Mouse (Mus musculus) erythroblast, embryonic 14.5 days (primary cell): ENCODE results near the gene Krt79. TPM values are rescaled to one million over a fixed set of nuclear protein-coding genes. Genes with fewer than 3 reads are reported as not detected.

Source experiments
- H3K27me3 ChIP-seq: 2 replicates; pipeline ENCODE4 v1.6.1; 2012; ENCODE audit warnings: inconsistent platforms; ENCODE audit not compliant: control insufficient read depth
- H3K36me3 ChIP-seq: 2 replicates; pipeline ENCODE4 v1.6.1; 2012; ENCODE audit warnings: mild to moderate bottlenecking, inconsistent platforms; ENCODE audit not compliant: control insufficient read depth
- H3K4me1 ChIP-seq: 2 replicates; pipeline ENCODE4 v1.6.1; 2012; ENCODE audit warnings: inconsistent platforms; ENCODE audit not compliant: control insufficient read depth
- H3K4me3 ChIP-seq: replicated peaks from 2 replicates; pipeline ENCODE3; 2012; ENCODE audit warnings: moderate library complexity, mild to moderate bottlenecking, inconsistent platforms
- H3K9me3 ChIP-seq: 2 replicates; pipeline ENCODE4 v1.6.1; 2012; ENCODE audit warnings: low read length, inconsistent platforms, mixed read lengths; ENCODE audit not compliant: control insufficient read depth
- GATA1 ChIP-seq: IDR thresholded peaks from 2 replicates; pipeline ENCODE4 v1.6.1; 2012; ENCODE audit warnings: low read length, inconsistent platforms, mixed read lengths
- TAL1 ChIP-seq: IDR thresholded peaks from 3 replicates; pipeline ENCODE4 v1.6.1; 2012; ENCODE audit warnings: low read length, inconsistent platforms, mixed read lengths
- polyA plus RNA-seq: library from polyadenylated mRNA; stranded (reverse); fragments of >175 nt; gene quantifications from 2 replicates; pipeline ENCODE4 v1.2.3, GENCODE M21; 2012

Gene Krt79
- polyA plus RNA-seq, 1 experiment = not detected

DNA sequence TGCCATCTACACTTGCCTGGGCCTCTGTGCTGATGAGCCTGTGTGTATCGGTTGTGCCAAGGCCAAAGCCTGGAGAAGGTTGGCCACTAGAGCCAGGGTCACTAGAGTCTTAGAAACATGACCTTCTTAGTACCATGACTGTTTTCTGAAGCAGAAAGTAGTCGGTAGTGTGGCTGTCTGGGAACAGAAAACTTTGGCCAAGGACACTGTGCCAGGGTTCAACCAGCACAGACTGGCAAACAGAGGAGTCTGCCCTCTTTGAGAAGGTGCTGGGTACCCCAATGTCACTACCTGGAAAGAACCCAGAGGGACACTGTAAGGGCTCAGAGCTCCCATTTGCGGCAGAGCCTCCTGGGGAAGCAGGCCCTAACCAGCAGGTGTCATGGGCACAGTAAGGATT lies 36.5 kb upstream of the Krt79 start:
- Histone ChIP-seq H3K27me3 (peaks cover 12% of the 10 kb centered on the region; the same call in 1 of the 2 replicates), H3K36me3 (no peaks in the 10 kb centered on the region; the same call in 1 of the 2 replicates), H3K9me3 (no peaks in the 10 kb centered on the region), H3K4me3 (peak overlapping the region; percentile 62), H3K4me1 (peaks cover 80% of the 10 kb centered on the region)
- no peak for TF ChIP-seq TAL1

- peak overlapping the region; percentile 62 for H3K4me3 ChIP-seq
- TF ChIP-seq TAL1 (no peak), GATA1 (no peak)
- H3K9me3 ChIP-seq = no peaks in the 10 kb centered on the region
- peaks cover 12% of the 10 kb centered on the region; the same call in 1 of the 2 replicates for H3K27me3 ChIP-seq
- peaks cover 77% of the 10 kb centered on the region for H3K4me1 ChIP-seq
- no peaks in the 10 kb centered on the region; the same call in 1 of the 2 replicates for H3K36me3 ChIP-seq
These were observed 35.9 kb upstream of the Krt79 start for GRCm38 (mm10) chr15:101976023-101976422.

DNA sequence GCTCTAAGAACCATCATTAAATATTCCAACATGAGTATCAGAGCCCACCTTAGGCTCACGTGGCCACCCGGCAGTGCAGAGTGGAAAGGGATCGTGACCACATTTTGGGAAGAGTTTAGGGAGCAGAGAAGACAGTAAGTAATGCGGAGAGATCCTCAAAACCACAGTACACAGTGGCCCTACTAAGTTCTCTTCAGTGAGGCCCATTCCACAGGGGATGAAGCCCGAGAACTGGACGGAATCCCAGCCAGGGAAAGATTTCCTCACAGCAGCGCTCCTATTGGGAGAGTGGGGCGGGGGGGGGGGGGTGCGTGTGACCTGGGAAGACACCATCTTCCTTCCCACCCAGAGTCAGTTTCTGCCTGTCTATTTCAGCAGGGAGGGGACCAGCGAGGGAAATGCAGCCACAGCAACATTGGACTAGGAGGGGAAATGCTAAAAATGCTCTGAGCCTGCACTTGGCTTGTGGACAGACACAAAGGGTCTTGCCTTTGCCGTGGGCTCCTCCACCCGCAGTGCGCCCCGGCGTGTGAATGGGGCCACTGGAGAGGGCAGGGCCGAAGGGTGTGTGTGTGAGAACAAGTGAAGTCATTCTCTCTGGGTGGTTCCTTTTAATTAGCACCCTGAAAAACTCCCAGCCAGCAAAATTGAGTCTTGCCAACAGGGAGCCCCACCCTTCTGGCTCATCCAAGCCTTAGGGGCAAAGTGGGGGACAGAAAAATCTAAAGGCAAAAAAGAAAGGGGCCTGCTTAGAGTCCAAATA lies 34.1 kb upstream of the Krt79 start:
- H3K4me3 ChIP-seq = no peak overlapping the region
- peaks cover 62% of the 10 kb centered on the region for H3K4me1 ChIP-seq
- H3K9me3 ChIP-seq = no peaks in the 10 kb centered on the region
- TF ChIP-seq GATA1 (no peak), TAL1 (no peak)
- H3K27me3 ChIP-seq = peaks cover 12% of the 10 kb centered on the region; the same call in 1 of the 2 replicates
- H3K36me3 ChIP-seq = no peaks in the 10 kb centered on the region; the same call in 1 of the 2 replicates

DNA sequence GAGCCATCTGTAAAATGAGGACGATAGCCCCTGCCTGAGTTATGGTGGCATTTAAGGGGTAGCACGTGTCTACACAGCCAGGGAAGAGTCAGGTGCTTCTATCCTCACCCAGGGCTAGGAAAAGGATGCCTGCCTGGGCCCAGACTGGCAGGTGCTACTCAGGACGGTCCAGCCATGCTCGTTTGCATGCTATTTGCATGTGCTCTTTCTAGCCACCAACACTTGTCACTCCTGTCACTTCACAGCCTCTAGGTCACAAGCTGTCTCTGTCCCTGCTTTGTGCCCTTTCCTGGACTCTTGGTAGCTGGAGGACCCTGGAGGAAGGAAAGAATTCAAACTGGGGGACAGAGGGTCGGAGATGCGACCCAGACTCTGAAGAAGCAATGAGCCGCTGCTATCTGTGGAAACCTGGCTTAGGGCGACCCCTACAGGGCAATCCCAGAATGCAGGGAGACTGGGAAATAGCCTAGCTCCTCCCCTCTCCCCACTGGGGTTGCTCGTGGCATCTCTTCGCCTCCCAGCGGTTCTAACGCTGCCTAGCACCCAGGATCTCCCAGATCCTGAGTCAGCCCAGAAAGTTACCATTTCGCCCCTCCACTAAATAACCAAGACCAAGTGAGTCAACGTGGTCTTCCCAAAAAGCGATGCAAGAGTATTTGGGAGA lies 33.4 kb upstream of the Krt79 start:
- TF ChIP-seq GATA1 (no peak), TAL1 (no peak)
- Histone ChIP-seq H3K27me3 (peaks cover 12% of the 10 kb centered on the region; the same call in 1 of the 2 replicates), H3K9me3 (no peaks in the 10 kb centered on the region), H3K36me3 (no peaks in the 10 kb centered on the region; the same call in 1 of the 2 replicates), H3K4me3 (no peak overlapping the region), H3K4me1 (peaks cover 55% of the 10 kb centered on the region)

DNA sequence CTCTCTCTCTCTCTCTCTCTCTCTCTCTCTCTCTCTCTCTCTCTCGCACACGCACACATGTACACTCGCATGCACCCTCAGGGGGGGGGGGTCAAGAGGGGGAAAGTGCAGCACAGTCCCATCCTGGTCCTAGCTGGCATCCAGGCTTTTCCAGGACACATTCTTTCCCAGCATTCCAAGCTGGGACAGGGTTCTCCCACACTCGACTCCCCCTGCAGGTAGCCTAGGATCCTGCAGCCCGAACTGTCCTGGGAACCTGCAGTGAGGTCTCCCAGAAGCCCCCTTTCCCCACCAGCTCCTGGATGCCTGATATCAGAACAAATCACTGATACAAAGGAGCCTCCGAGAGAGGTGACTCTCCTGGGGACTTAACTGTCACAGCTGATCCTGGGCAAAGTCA lies 30.4 kb upstream of the Krt79 start:
- peaks cover 25% of the 10 kb centered on the region for H3K4me1 ChIP-seq
- H3K36me3 ChIP-seq = no peaks in the 10 kb centered on the region
- no peaks in the 10 kb centered on the region for H3K9me3 ChIP-seq
- peaks cover 12% of the 10 kb centered on the region; the same call in 1 of the 2 replicates for H3K27me3 ChIP-seq
- TF ChIP-seq TAL1 = no peak
- TF ChIP-seq GATA1 = no peak
- H3K4me3 ChIP-seq = no peak overlapping the region

GRCm38 (mm10) chr15:101966808-101967207 lies 26.7 kb upstream of the Krt79 start:
- H3K36me3 ChIP-seq = no peaks in the 10 kb centered on the region
- H3K9me3 ChIP-seq = no peaks in the 10 kb centered on the region
- H3K4me1 ChIP-seq = no peaks in the 10 kb centered on the region
- TF ChIP-seq GATA1 = no peak
- no peak for TF ChIP-seq TAL1
- no peak overlapping the region for H3K4me3 ChIP-seq
- H3K27me3 ChIP-seq = peaks cover 1% of the 10 kb centered on the region; the same call in 1 of the 2 replicates

GRCm38 (mm10) chr15:101958891-101959290 lies 18.8 kb upstream of the Krt79 start:
- Histone ChIP-seq H3K4me1 (no peaks in the 10 kb centered on the region), H3K36me3 (no peaks in the 10 kb centered on the region), H3K4me3 (no peak overlapping the region), H3K27me3 (no peaks in the 10 kb centered on the region), H3K9me3 (no peaks in the 10 kb centered on the region)
- no peak for TF ChIP-seq TAL1
- no peak for TF ChIP-seq GATA1

GRCm38 (mm10) chr15:101954187-101954586 lies 14.1 kb upstream of the Krt79 start, which contains the start of gene Krt78:
Gene Krt78 (minus strand): TSS chr15:101954287.
- TF ChIP-seq GATA1 (no peak), TAL1 (no peak)
- H3K4me1 ChIP-seq = no peaks in the 10 kb centered on the region
- no peaks in the 10 kb centered on the region for H3K36me3 ChIP-seq
- no peaks in the 10 kb centered on the region for H3K9me3 ChIP-seq
- H3K4me3 ChIP-seq = no peak within 1 kb of the TSS
- no peaks in the 10 kb centered on the region for H3K27me3 ChIP-seq

GRCm38 (mm10) chr15:101952733-101953474 lies 12.8 kb upstream of the Krt79 start:
- Histone ChIP-seq H3K4me1 (no peaks in the 10 kb centered on the region), H3K9me3 (no peaks in the 10 kb centered on the region), H3K27me3 (no peaks in the 10 kb centered on the region), H3K36me3 (no peaks in the 10 kb centered on the region), H3K4me3 (no peak overlapping the region)
- no peak for TF ChIP-seq TAL1
